ENCODE assay signal across 8 mouse cellular contexts in the genomic region with DNA sequence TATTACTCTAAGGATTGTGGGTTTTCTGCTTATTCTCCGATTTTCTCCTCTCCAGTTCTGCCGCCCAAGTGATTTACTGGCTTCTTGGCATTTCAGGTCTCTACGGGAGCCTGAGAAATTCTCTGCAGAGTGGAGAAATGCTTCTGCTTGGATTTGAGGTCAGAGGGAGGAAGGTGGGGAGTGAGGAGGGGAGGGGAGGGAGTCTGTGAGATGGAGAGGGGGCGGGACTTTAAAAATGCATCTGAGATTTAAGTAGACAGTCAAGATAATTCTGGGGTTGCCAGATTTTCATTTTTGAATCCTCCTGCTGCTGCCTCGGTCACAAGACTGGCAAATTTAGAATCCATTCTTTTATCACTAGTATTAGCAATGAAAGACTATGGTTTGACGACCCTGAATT. TPM values are rescaled to one million over a fixed set of nuclear protein-coding genes. Genes with fewer than 3 reads are reported as not detected.
DNase-seq lines count a peak whose midpoint lies in the region; ATAC-seq and TF ChIP-seq lines count a peak whose summit lies in the region.

No protein-coding gene starts in this region.

- WGBS in forebrain, embryonic 15.5 days: 7% methylated on average over 6 of the region's 6 CpGs
- 8% methylated on average over 6 of the region's 6 CpGs for WGBS in liver, embryonic 15.5 days (ENCODE audit: insufficient replicate concordance)

- no peak for TF ChIP-seq CTCF in gastrocnemius, adult 2 months (IDR thresholded peaks at IDR 0.05)
- no peak for TF ChIP-seq CTCF in bone marrow macrophage, adult 2 months (IDR thresholded peaks at IDR 0.05; ENCODE audit: low read depth, low read length)

- peaks cover 27% of the 10 kb centered on the region for H3K4me1 ChIP-seq in bone marrow macrophage, adult 2 months (ENCODE audit: control insufficient read depth, insufficient read depth, low read length)
- peaks cover 48% of the 10 kb centered on the region for H3K4me1 ChIP-seq in forebrain, embryonic 15.5 days
- H3K4me1 ChIP-seq in liver, embryonic 15.5 days (replicated peaks): peaks cover 72% of the 10 kb centered on the region

- peak; percentile 30 for DNase-seq in gastrocnemius, adult 2 months
- DNase-seq in gastrocnemius, postnatal 4 days (ENCODE audit: low spot score in 2 of 2): no peak
- DNase-seq in kidney, adult 18-20 months: peak; percentile 31
- DNase-seq in right cerebral cortex, postnatal 10 days (ENCODE audit: low spot score in 2 of 2): peak; percentile 41 to 56
- no peak for DNase-seq in thymus, postnatal 25 days

- no peak for TF ChIP-seq POLR2A in bone marrow macrophage, adult 2 months (IDR thresholded peaks at IDR 0.05; ENCODE audit: borderline replicate concordance, low read depth, low read length)

- intact Hi-C loops in gastrocnemius, adult 2 months (cut with DNase I): loop anchor here (2.0 kb wide), 2 partner anchors 31 to 99 kb away; a partner anchor contains a TSS

- peak overlapping the region; percentile 98 for H3K27ac ChIP-seq in gastrocnemius, adult 2 months
- H3K27ac ChIP-seq in bone marrow macrophage, adult 2 months (ENCODE audit: insufficient read depth, low read depth, low read length): peak overlapping the region; percentile 80
- H3K27ac ChIP-seq in forebrain, embryonic 15.5 days (replicated peaks): peak overlapping the region; percentile 94
- no peak overlapping the region for H3K27ac ChIP-seq in liver, embryonic 15.5 days (replicated peaks)

- peak overlapping the region; percentile 74 for H3K9ac ChIP-seq in forebrain, embryonic 15.5 days (replicated peaks)
- H3K9ac ChIP-seq in liver, embryonic 15.5 days: no peak overlapping the region

- peak overlapping the region; percentile 92 for H3K4me3 ChIP-seq in gastrocnemius, adult 2 months
- peak overlapping the region; percentile 82 for H3K4me3 ChIP-seq in bone marrow macrophage, adult 2 months (ENCODE audit: insufficient read depth, low read length)
- H3K4me3 ChIP-seq in forebrain, embryonic 15.5 days: peak overlapping the region; percentile 74
- peak overlapping the region; percentile 65 for H3K4me3 ChIP-seq in liver, embryonic 15.5 days (replicated peaks)

- H3K4me2 ChIP-seq in forebrain, embryonic 15.5 days (replicated peaks): peak overlapping the region; percentile 98
- H3K4me2 ChIP-seq in liver, embryonic 15.5 days: peak overlapping the region; percentile 87

- H3K9me3 ChIP-seq in forebrain, embryonic 15.5 days: no peaks in the 10 kb centered on the region
- H3K9me3 ChIP-seq in liver, embryonic 15.5 days (replicated peaks): no peaks in the 10 kb centered on the region

- H3K36me3 ChIP-seq in forebrain, embryonic 15.5 days: no peaks in the 10 kb centered on the region
- H3K36me3 ChIP-seq in liver, embryonic 15.5 days (replicated peaks): peaks cover 11% of the 10 kb centered on the region

- ATAC-seq in forebrain, embryonic 15.5 days (replicated peaks): no peak
- ATAC-seq in liver, embryonic 15.5 days (ENCODE audit: insufficient read depth): no peak

- H3K27me3 ChIP-seq in forebrain, embryonic 15.5 days: peaks cover 9% of the 10 kb centered on the region; the same call in 1 of the 2 replicates
- H3K27me3 ChIP-seq in liver, embryonic 15.5 days: peaks cover 60% of the 10 kb centered on the region

RNA-seq across cellular contexts. Expression of a gene that starts 31.4 kb away (rescaled TPM):
- total RNA-seq in gastrocnemius, adult 2 months (2021): 10 to 100 TPM; 72.5 to 84.7 TPM
- total RNA-seq in gastrocnemius, postnatal 4 days (2021): 10 to 100 TPM; 54.7 to 59.5 TPM
- polyA plus RNA-seq in bone marrow macrophage, adult 2 months (2012; ENCODE audit: insufficient read depth, insufficient read length, missing spikeins): 87.5 and 98.0 TPM in 2 replicates
- 124 and 135 TPM in 2 replicates for polyA plus RNA-seq in forebrain, embryonic 15.5 days (2015; fragmentation: Nextera tagmentation; extraction: Ambion mirVana)
- polyA plus RNA-seq in liver, embryonic 15.5 days (2015; fragmentation: Nextera tagmentation; extraction: Ambion mirVana): 159 and 162 TPM in 2 replicates

RNA-seq across cellular contexts. Expression of a gene that starts 32.5 kb away (rescaled TPM):
- 10 to 100 TPM; 56.0 to 64.8 TPM for total RNA-seq in gastrocnemius, adult 2 months (2021)
- 10 to 100 TPM; 15.7 to 21.9 TPM for total RNA-seq in gastrocnemius, postnatal 4 days (2021)
- polyA plus RNA-seq in bone marrow macrophage, adult 2 months (2012; ENCODE audit: insufficient read depth, insufficient read length, missing spikeins): 7.6 and 8.0 TPM in 2 replicates
- polyA plus RNA-seq in forebrain, embryonic 15.5 days (2015; fragmentation: Nextera tagmentation; extraction: Ambion mirVana): 7.4 and 10.1 TPM in 2 replicates
- 3.3 and 4.8 TPM in 2 replicates for polyA plus RNA-seq in liver, embryonic 15.5 days (2015; fragmentation: Nextera tagmentation; extraction: Ambion mirVana)

Comparison
In these comparisons a context has a peak if more than half of its experiments do, and no peak if none do; other contexts are left out.
1. DNase-seq: peak in gastrocnemius, adult 2 months (single experiment), kidney, adult 18-20 months (single experiment) and right cerebral cortex, postnatal 10 days (2 of 2); none in gastrocnemius, postnatal 4 days (0 of 2) and thymus, postnatal 25 days (single experiment).
2. Peak in every context shown above with its lines, with median percentiles within 50 percentile points of each other: H3K4me3 ChIP-seq.